Mouse (Mus musculus) forebrain, postnatal 0 days (tissue): ENCODE data around the gene Dot1l. TPM values are rescaled to one million over a fixed set of nuclear protein-coding genes. Genes with fewer than 3 reads are reported as not detected.

Experiments
- ATAC-seq: fragments of 200-750 bp; cut with Nextera tagmentation; 2 replicates; pipeline ENCODE4 v1.8.0; 2017; ENCODE audit warnings: mild to moderate bottlenecking, moderate library complexity
- DNase-seq: peaks from one replicate; pipeline ENCODE4 v3.0.0-alpha.2; 2015
- H3K27ac ChIP-seq: fragments of 300-500 bp; sonication (generic); 2 replicates; pipeline ENCODE4 v1.5.1; 2014; ENCODE audit warnings: low read depth, mild to moderate bottlenecking, antibody characterized with exemption, low read length, moderate library complexity, mixed read lengths
- H3K27me3 ChIP-seq: fragments of 300-500 bp; sonication (generic); 2 replicates; pipeline ENCODE4 v1.6.1; 2014; ENCODE audit warnings: mild to moderate bottlenecking, low read length, mixed read lengths; ENCODE audit not compliant: insufficient read depth
- H3K36me3 ChIP-seq: fragments of 300-500 bp; sonication (generic); 2 replicates; pipeline ENCODE4 v1.6.1; 2014; ENCODE audit warnings: mild to moderate bottlenecking, moderate library complexity; ENCODE audit not compliant: insufficient read depth
- H3K4me1 ChIP-seq: fragments of 300-500 bp; sonication (generic); 2 replicates; pipeline ENCODE4 v1.6.1; 2014; ENCODE audit warnings: antibody characterized with exemption; ENCODE audit not compliant: insufficient read depth
- H3K4me2 ChIP-seq: fragments of 300-500 bp; sonication (generic); 2 replicates; pipeline ENCODE4 v1.6.1; 2014; ENCODE audit warnings: low read depth, mild to moderate bottlenecking, moderate library complexity
- H3K4me3 ChIP-seq: fragments of 300-500 bp; sonication (generic); 2 replicates; pipeline ENCODE4 v1.5.1; 2014; ENCODE audit warnings: low read depth, low read length, mixed read lengths
- H3K9ac ChIP-seq: fragments of 300-500 bp; sonication (generic); 2 replicates; pipeline ENCODE4 v1.6.1; 2014; ENCODE audit warnings: mild to moderate bottlenecking
- H3K9me3 ChIP-seq: fragments of 300-500 bp; sonication (generic); 2 replicates; pipeline ENCODE4 v1.6.1; 2016; ENCODE audit warnings: low read length
- CTCF ChIP-seq: sonication (generic); IDR thresholded peaks from 2 replicates; pipeline ENCODE4 v1.5.1; 2016; ENCODE audit warnings: antibody characterized with exemption, control low read depth, low read depth
- WGBS: fragments of 180-500 bp; shearing (Covaris S2); extraction: QIAGEN DNeasy Blood & Tissue Kit; methylation state at CpG from one replicate; pipeline ENCODE4 v1.1.7; 2014; 5-methylcytosine and 5-hydroxymethylcytosine counted together
- polyA plus RNA-seq: library from polyadenylated mRNA; unstranded; fragments of >200 nt; fragmentation: Nextera tagmentation; extraction: Ambion mirVana; gene quantifications from 2 replicates; pipeline ENCODE4 v1.2.1, GENCODE M21; 2015
- total RNA-seq: library from RNA; depleted of rRNA; stranded (reverse); fragments of >200 nt; gene quantifications from 2 replicates; pipeline ENCODE4 v1.2.3, GENCODE M21; 2014; rRNA removed

Gene Dot1l
- total RNA-seq (15.9 and 21.7 TPM in 2 replicates), polyA plus RNA-seq (5.7 and 8.5 TPM in 2 replicates)

- Histone ChIP-seq H3K36me3 (no peaks in the 10 kb centered on the region), H3K4me1 (peaks cover 17% of the 10 kb centered on the region), H3K27ac (peak within 1 kb of the TSS; percentile 89), H3K27me3 (no peaks in the 10 kb centered on the region), H3K9ac (peak within 1 kb of the TSS; percentile 84), H3K4me3 (peak within 1 kb of the TSS; percentile 70), H3K9me3 (no peaks in the 10 kb centered on the region), H3K4me2 (peak within 1 kb of the TSS; percentile 72)
- ATAC-seq (peak; percentile 95), DNase-seq (peak; percentile 99)
- 5% methylated on average over 56 of the region's 57 CpGs for WGBS
- TF ChIP-seq CTCF: no peak
Measured at GRCm38 (mm10) chr10:80754594-80755290, at the start of gene Dot1l. Gene Dot1l (plus strand): TSS chr10:80755206.

GRCm38 (mm10) chr10:80705479-80705878 is 49.5 kb upstream of the Dot1l start:
- no peaks in the 10 kb centered on the region for H3K9me3 ChIP-seq
- no peaks in the 10 kb centered on the region for H3K27me3 ChIP-seq
- no peak overlapping the region for H3K4me3 ChIP-seq
- TF ChIP-seq CTCF: no peak
- no peak overlapping the region for H3K9ac ChIP-seq
- peaks cover 12% of the 10 kb centered on the region for H3K4me1 ChIP-seq
- no peak overlapping the region for H3K4me2 ChIP-seq
- peaks cover 51% of the 10 kb centered on the region for H3K36me3 ChIP-seq
- ATAC-seq: no peak
- no peak for DNase-seq
- no peak overlapping the region for H3K27ac ChIP-seq
- WGBS: 83% methylated on average over 3 of the region's 3 CpGs

GRCm38 (mm10) chr10:80710834-80711233 is 44.2 kb upstream of the Dot1l start:
- no peak overlapping the region for H3K27ac ChIP-seq
- H3K9me3 ChIP-seq: no peaks in the 10 kb centered on the region
- no peak overlapping the region for H3K9ac ChIP-seq
- H3K36me3 ChIP-seq: peaks cover 100% of the 10 kb centered on the region
- H3K4me3 ChIP-seq: no peak overlapping the region
- no peaks in the 10 kb centered on the region for H3K27me3 ChIP-seq
- no peak for TF ChIP-seq CTCF
- no peaks in the 10 kb centered on the region for H3K4me1 ChIP-seq
- H3K4me2 ChIP-seq: no peak overlapping the region
- DNase-seq: no peak
- no peak for ATAC-seq
- 81% methylated on average over 3 of the region's 3 CpGs for WGBS

GRCm38 (mm10) chr10:80717281-80717680 is 37.7 kb upstream of the Dot1l start:
- Histone ChIP-seq H3K27ac (no peak overlapping the region), H3K9ac (no peak overlapping the region), H3K27me3 (no peaks in the 10 kb centered on the region), H3K4me1 (no peaks in the 10 kb centered on the region), H3K4me2 (no peak overlapping the region), H3K9me3 (no peaks in the 10 kb centered on the region), H3K4me3 (no peak overlapping the region), H3K36me3 (peaks cover 97% of the 10 kb centered on the region)
- ATAC-seq (no peak), DNase-seq (no peak)
- no peak for TF ChIP-seq CTCF
- WGBS: 92% methylated on average over 1 of the region's 1 CpGs

GRCm38 (mm10) chr10:80727369-80728127 is 27.5 kb upstream of the Dot1l start:
- no peaks in the 10 kb centered on the region for H3K9me3 ChIP-seq
- no peaks in the 10 kb centered on the region for H3K4me1 ChIP-seq
- H3K27me3 ChIP-seq: no peaks in the 10 kb centered on the region
- no peak overlapping the region for H3K27ac ChIP-seq
- no peak overlapping the region for H3K4me3 ChIP-seq
- H3K36me3 ChIP-seq: peaks cover 90% of the 10 kb centered on the region
- 89% methylated on average over 5 of the region's 5 CpGs for WGBS
- DNase-seq (no peak), ATAC-seq (no peak)
- TF ChIP-seq CTCF: no peak
- H3K4me2 ChIP-seq: no peak overlapping the region
- H3K9ac ChIP-seq: no peak overlapping the region

DNA sequence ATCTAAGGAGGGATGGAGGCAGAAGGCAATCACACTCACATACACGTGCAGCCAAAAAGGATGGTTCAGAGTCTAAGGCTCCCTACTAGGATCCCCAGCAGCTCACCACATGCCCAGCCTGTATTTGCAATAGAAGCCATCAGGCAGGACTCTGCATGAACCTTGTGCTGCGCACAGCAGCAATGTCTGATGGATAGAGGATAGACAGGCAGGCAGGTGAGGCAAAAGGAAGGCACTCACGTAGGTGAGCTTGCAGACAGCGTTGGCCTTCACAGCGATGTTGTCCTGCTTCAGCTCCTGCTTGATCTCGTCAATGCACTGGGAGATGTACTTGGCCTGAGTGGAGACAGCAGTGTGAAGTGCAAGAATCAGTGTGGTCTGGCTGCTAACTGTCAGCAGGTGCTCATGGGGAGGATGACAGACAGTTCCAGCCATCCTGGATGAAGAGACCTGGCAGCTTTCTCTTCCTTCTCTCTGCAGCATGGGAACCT is 22.4 kb upstream of the Dot1l start:
- TF ChIP-seq CTCF: no peak
- Histone ChIP-seq H3K4me2 (no peak overlapping the region), H3K27ac (no peak overlapping the region), H3K27me3 (no peaks in the 10 kb centered on the region), H3K9ac (no peak overlapping the region), H3K9me3 (no peaks in the 10 kb centered on the region), H3K36me3 (peaks cover 55% of the 10 kb centered on the region), H3K4me3 (no peak overlapping the region), H3K4me1 (no peaks in the 10 kb centered on the region)
- DNase-seq (no peak), ATAC-seq (no peak)
- WGBS: 87% methylated on average over 6 of the region's 6 CpGs

DNA sequence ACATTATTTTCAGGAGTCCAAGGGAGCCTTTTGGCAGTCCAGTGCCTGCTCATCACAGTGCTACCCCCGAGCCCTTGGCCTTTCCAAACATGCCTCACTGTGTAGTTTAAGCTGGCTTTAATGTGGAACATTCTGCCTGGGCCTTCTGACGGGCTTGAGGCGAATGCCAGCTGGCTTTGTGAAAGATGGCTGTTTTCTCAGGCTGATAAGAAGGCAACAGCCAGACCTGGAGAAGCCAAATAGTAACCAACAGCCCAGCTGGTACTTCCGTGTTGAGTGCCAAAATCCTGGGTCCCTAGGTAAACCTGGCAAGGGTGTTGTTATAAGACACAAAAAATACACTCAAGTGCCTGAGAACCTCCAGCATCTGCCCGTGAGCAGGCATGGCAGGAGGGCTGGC is 18.3 kb upstream of the Dot1l start:
- no peaks in the 10 kb centered on the region for H3K9me3 ChIP-seq
- peaks cover 17% of the 10 kb centered on the region for H3K36me3 ChIP-seq
- no peak overlapping the region for H3K9ac ChIP-seq
- ATAC-seq: 0 out of 2 replicates have a peak, but pooled peaks have one; percentile 21
- DNase-seq: peak; percentile 43
- 46% methylated on average over 5 of the region's 5 CpGs for WGBS
- H3K4me3 ChIP-seq: no peak overlapping the region
- H3K4me2 ChIP-seq: no peak overlapping the region
- H3K4me1 ChIP-seq: peaks cover 16% of the 10 kb centered on the region
- TF ChIP-seq CTCF: no peak
- H3K27me3 ChIP-seq: no peaks in the 10 kb centered on the region
- H3K27ac ChIP-seq: 0 out of 2 replicates have a peak overlapping the region, but pooled peaks have one; percentile 45
